Mouse (Mus musculus): Measurements from ENCODE around the gene Trim30a.

GRCm38 (mm10) chr7:104404460-104404950 lies 60.5 kb downstream of the Trim30a start:
- no peak for TF ChIP-seq GATA1 (IDR thresholded peaks at IDR 0.05; ENCODE audit: borderline replicate concordance, low read length)
- no peak for TF ChIP-seq CTCF (IDR thresholded peaks at IDR 0.05; ENCODE audit: low read depth, low read length)
- TF ChIP-seq POLR2AphosphoS5 (IDR thresholded peaks at IDR 0.05; ENCODE audit: insufficient replicate concordance, low read depth, low read length): no peak
- TF ChIP-seq GATA2 (IDR thresholded peaks at IDR 0.05; ENCODE audit: borderline replicate concordance, low read depth, low read length): no peak
